10 mouse cellular contexts compared by ENCODE assay signal in the genomic region with DNA sequence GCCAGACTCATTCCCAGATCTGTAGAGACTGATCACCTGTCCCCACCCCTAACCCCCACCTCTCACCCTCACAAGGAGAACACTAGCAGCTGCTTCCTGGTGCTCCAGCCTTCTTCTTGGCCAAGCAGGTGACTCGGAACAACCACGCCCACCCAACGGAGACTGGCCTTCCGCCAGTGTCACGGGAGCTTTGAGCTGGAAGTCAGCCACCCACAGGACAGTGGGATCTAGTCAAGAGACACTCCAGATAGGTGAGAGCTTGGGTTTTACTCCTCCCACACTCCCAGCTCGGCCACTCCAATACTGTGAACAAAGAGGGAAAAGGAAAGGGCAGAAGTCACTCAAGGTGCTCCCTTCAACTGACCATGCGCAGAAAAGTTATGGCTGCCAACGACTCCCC. TPM values are rescaled to one million over a fixed set of nuclear protein-coding genes. Genes with fewer than 3 reads are reported as not detected.
A peak's percentile ranks its signal among the peaks of the same experiment; 100 is the strongest.
DNase-seq lines count a peak whose midpoint lies in the region; ATAC-seq lines count a peak whose summit lies in the region.
"Had no signal": no experiment of that assay in that cellular context is flagged by ENCODE, and none has a peak within 500 bp of the region (broad histone marks: within the 10 kb centered on the region; RNA-seq: fewer than 3 reads in every experiment).

No protein-coding gene starts in this region.

- no peak overlapping the region for H3K4me3 ChIP-seq in heart, embryonic 10.5 days
- H3K4me3 ChIP-seq in heart, embryonic 12.5 days, result no peak overlapping the region
- H3K4me3 ChIP-seq in kidney, embryonic 15.5 days (replicated peaks), result no peak overlapping the region
- no peak overlapping the region for H3K4me3 ChIP-seq in hindbrain, embryonic 14.5 days (replicated peaks; ENCODE audit: low read length)
- H3K4me3 ChIP-seq: hindbrain, embryonic 10.5 days; myocyte had no signal

- H3K36me3 ChIP-seq in heart, embryonic 10.5 days, result peaks cover 38% of the 10 kb centered on the region
- peaks cover 26% of the 10 kb centered on the region for H3K36me3 ChIP-seq in heart, embryonic 12.5 days
- peaks cover 44% of the 10 kb centered on the region for H3K36me3 ChIP-seq in kidney, embryonic 15.5 days
- H3K36me3 ChIP-seq in hindbrain, embryonic 14.5 days (replicated peaks; ENCODE audit: control insufficient read depth, insufficient read depth), result peaks cover 5% of the 10 kb centered on the region; the same call in 1 of the 2 replicates

- H3K9ac ChIP-seq in heart, embryonic 12.5 days, result no peak overlapping the region
- H3K9ac ChIP-seq in kidney, embryonic 15.5 days, result no peak overlapping the region
- H3K9ac ChIP-seq in hindbrain, embryonic 14.5 days, result no peak overlapping the region

- H3K4me1 ChIP-seq in heart, embryonic 10.5 days, result peaks cover 66% of the 10 kb centered on the region
- H3K4me1 ChIP-seq in heart, embryonic 12.5 days (replicated peaks), result peaks cover 62% of the 10 kb centered on the region
- peaks cover 60% of the 10 kb centered on the region for H3K4me1 ChIP-seq in kidney, embryonic 15.5 days
- peaks cover 8% of the 10 kb centered on the region; the same call in 1 of the 2 replicates for H3K4me1 ChIP-seq in hindbrain, embryonic 14.5 days (replicated peaks; ENCODE audit: control insufficient read depth, insufficient read depth, low read length)

- H3K4me2 ChIP-seq in heart, embryonic 12.5 days, result no peak overlapping the region
- H3K4me2 ChIP-seq in kidney, embryonic 15.5 days, result no peak overlapping the region
- H3K4me2 ChIP-seq in hindbrain, embryonic 14.5 days (replicated peaks), result no peak overlapping the region

- H3K9me3 ChIP-seq in heart, embryonic 10.5 days, result no peaks in the 10 kb centered on the region
- peaks cover 4% of the 10 kb centered on the region; the same call in 1 of the 2 replicates for H3K9me3 ChIP-seq in heart, embryonic 12.5 days (replicated peaks)
- no peaks in the 10 kb centered on the region for H3K9me3 ChIP-seq in kidney, embryonic 15.5 days (replicated peaks)
- no peaks in the 10 kb centered on the region for H3K9me3 ChIP-seq in hindbrain, embryonic 14.5 days (ENCODE audit: control insufficient read depth, low read length)

- H3K27ac ChIP-seq in heart, embryonic 10.5 days, result peak overlapping the region; percentile 59; the same call in 1 of the 2 replicates
- no peak overlapping the region for H3K27ac ChIP-seq in heart, embryonic 12.5 days (ENCODE audit: poor library complexity, severe bottlenecking)
- H3K27ac ChIP-seq in kidney, embryonic 15.5 days, result peak overlapping the region; percentile 15; the same call in 1 of the 2 replicates
- no peak overlapping the region for H3K27ac ChIP-seq in hindbrain, embryonic 14.5 days
- H3K27ac ChIP-seq: hindbrain, embryonic 10.5 days had no signal

- no peak for ATAC-seq in heart, embryonic 12.5 days (ENCODE audit: insufficient number of reproducible peaks, low FRiP score)
- no peak for ATAC-seq in kidney, embryonic 15.5 days (replicated peaks; ENCODE audit: low FRiP score)
- no peak for ATAC-seq in hindbrain, embryonic 14.5 days (ENCODE audit: low FRiP score)

- DNase-seq in heart, embryonic 10.5 days (ENCODE audit: low spot score), result no peak
- peak; percentile 71 for DNase-seq in ZHBTc4 (ENCODE audit: low read depth, low spot score)
- DNase-seq in lung, postnatal 25 days (ENCODE audit: low spot score), result peak; percentile 90
- DNase-seq in hindbrain, embryonic 14.5 days (ENCODE audit: low spot score), result no peak
- DNase-seq in adrenal gland, postnatal 25 days, result no peak
- DNase-seq: cerebellum, adult 11-12 months had no signal

- 76% methylated on average over 8 of the region's 8 CpGs for WGBS in heart, embryonic 10.5 days
- 75% methylated on average over 8 of the region's 8 CpGs for WGBS in heart, embryonic 12.5 days
- WGBS in kidney, embryonic 15.5 days, result 53% methylated on average over 8 of the region's 8 CpGs
- 80% methylated on average over 8 of the region's 8 CpGs for WGBS in hindbrain, embryonic 14.5 days

- no peaks in the 10 kb centered on the region for H3K27me3 ChIP-seq in heart, embryonic 10.5 days (ENCODE audit: insufficient read depth, poor library complexity, severe bottlenecking)
- H3K27me3 ChIP-seq in heart, embryonic 12.5 days (replicated peaks), result no peaks in the 10 kb centered on the region
- no peaks in the 10 kb centered on the region for H3K27me3 ChIP-seq in kidney, embryonic 15.5 days
- H3K27me3 ChIP-seq in hindbrain, embryonic 14.5 days (ENCODE audit: control insufficient read depth, insufficient read depth, low read length), result no peaks in the 10 kb centered on the region

RNA-seq across cellular contexts. Expression of a gene that starts 12.5 kb away (rescaled TPM):
- polyA plus RNA-seq in heart, embryonic 10.5 days (2016; fragmentation: Nextera tagmentation; extraction: Ambion mirVana), result 30.4 and 45.4 TPM in 2 replicates
- polyA plus RNA-seq in heart, embryonic 12.5 days (2016; fragmentation: Nextera tagmentation; extraction: Ambion mirVana), result 23.2 and 24.3 TPM in 2 replicates
- 63.7 and 66.7 TPM in 2 replicates for polyA plus RNA-seq in kidney, embryonic 15.5 days (2015; fragmentation: Nextera tagmentation; extraction: Ambion mirVana)
- 42.0 and 43.8 TPM in 2 replicates for polyA plus RNA-seq in hindbrain, embryonic 14.5 days (2014; fragmentation: Nextera tagmentation; extraction: Ambion mirVana)
- total RNA-seq in adrenal gland, postnatal 25 days (2021), result 114 and 133 TPM in 2 replicates

RNA-seq across cellular contexts. Expression of a gene that starts 29.4 kb away (rescaled TPM):
- polyA plus RNA-seq in heart, embryonic 10.5 days (2016; fragmentation: Nextera tagmentation; extraction: Ambion mirVana), result 0.15 and 0.34 TPM in 2 replicates
- not detected in 2 replicates for polyA plus RNA-seq in heart, embryonic 12.5 days (2016; fragmentation: Nextera tagmentation; extraction: Ambion mirVana)
- polyA plus RNA-seq in kidney, embryonic 15.5 days (2015; fragmentation: Nextera tagmentation; extraction: Ambion mirVana), result 0.74 and 1.2 TPM in 2 replicates
- polyA plus RNA-seq in hindbrain, embryonic 14.5 days (2014; fragmentation: Nextera tagmentation; extraction: Ambion mirVana), result 0.27 and 0.54 TPM in 2 replicates
- 0.76 TPM in 2 replicates for total RNA-seq in adrenal gland, postnatal 25 days (2021)

RNA-seq across cellular contexts. Expression of a gene that starts 55.0 kb away (rescaled TPM):
- 21.8 and 26.3 TPM in 2 replicates for polyA plus RNA-seq in heart, embryonic 10.5 days (2016; fragmentation: Nextera tagmentation; extraction: Ambion mirVana)
- polyA plus RNA-seq in heart, embryonic 12.5 days (2016; fragmentation: Nextera tagmentation; extraction: Ambion mirVana), result 19.0 and 20.7 TPM in 2 replicates
- polyA plus RNA-seq in kidney, embryonic 15.5 days (2015; fragmentation: Nextera tagmentation; extraction: Ambion mirVana), result 21.3 and 22.0 TPM in 2 replicates
- 22.2 and 24.2 TPM in 2 replicates for polyA plus RNA-seq in hindbrain, embryonic 14.5 days (2014; fragmentation: Nextera tagmentation; extraction: Ambion mirVana)
- 21.7 and 22.4 TPM in 2 replicates for total RNA-seq in adrenal gland, postnatal 25 days (2021)

RNA-seq across cellular contexts. Expression of a gene that starts 55.3 kb away (rescaled TPM):
- polyA plus RNA-seq in heart, embryonic 10.5 days (2016; fragmentation: Nextera tagmentation; extraction: Ambion mirVana), result 56.2 and 60.7 TPM in 2 replicates
- 53.0 and 53.3 TPM in 2 replicates for polyA plus RNA-seq in heart, embryonic 12.5 days (2016; fragmentation: Nextera tagmentation; extraction: Ambion mirVana)
- polyA plus RNA-seq in kidney, embryonic 15.5 days (2015; fragmentation: Nextera tagmentation; extraction: Ambion mirVana), result 44.4 and 45.3 TPM in 2 replicates
- 42.3 and 43.7 TPM in 2 replicates for polyA plus RNA-seq in hindbrain, embryonic 14.5 days (2014; fragmentation: Nextera tagmentation; extraction: Ambion mirVana)
- 29.1 and 30.5 TPM in 2 replicates for total RNA-seq in adrenal gland, postnatal 25 days (2021)

Comparison
In these comparisons a context has a peak if more than half of its experiments do, and no peak if none do; other contexts are left out.
1. H3K27ac ChIP-seq: peak in heart, embryonic 10.5 days (single experiment) and kidney, embryonic 15.5 days (single experiment); none in heart, embryonic 12.5 days (single experiment) and hindbrain, embryonic 14.5 days (single experiment).
2. DNase-seq: peak in ZHBTc4 (single experiment) and lung, postnatal 25 days (single experiment); none in heart, embryonic 10.5 days (single experiment), hindbrain, embryonic 14.5 days (single experiment) and adrenal gland, postnatal 25 days (single experiment).